Mouse (Mus musculus): Measurements from ENCODE around the gene Omt2b.

- TF ChIP-seq CTCF (IDR thresholded peaks at IDR 0.05; ENCODE audit: borderline replicate concordance, control insufficient read depth, extremely low read depth, insufficient read depth, low read length, poor library complexity): no peak
- no peak for TF ChIP-seq POLR2A (IDR thresholded peaks at IDR 0.05; ENCODE audit: control insufficient read depth, extremely low read depth, insufficient read depth, low read length, poor library complexity)
These were observed 42.0 kb downstream of the Omt2b start for GRCm38 (mm10) chr9:78369349-78369748.
